26 mouse cellular contexts compared by ENCODE assay signal in the genomic region with DNA sequence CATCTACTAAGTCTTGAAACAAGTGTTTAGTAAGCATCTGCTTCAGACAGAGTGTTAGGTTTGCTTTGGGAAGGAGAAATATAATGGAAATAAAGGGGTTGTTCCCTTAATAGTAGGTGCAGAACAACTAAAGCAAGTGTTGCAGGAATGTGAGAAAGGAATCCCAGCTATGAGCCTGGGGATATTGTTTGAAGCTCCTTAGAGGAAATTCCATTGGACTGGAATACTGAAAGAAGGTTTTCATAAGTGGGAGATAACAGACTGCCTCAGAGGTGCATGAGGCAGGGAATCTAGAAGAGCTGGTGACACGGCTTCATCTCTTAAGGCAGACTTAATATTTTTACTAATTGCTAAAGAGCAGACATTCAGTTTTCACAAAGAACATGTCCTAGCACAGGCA.
A peak's percentile ranks its signal among the peaks of the same experiment; 100 is the strongest.
DNase-seq lines count a peak whose midpoint lies in the region; ATAC-seq and TF ChIP-seq lines count a peak whose summit lies in the region.
"Had no signal": no experiment of that assay in that cellular context is flagged by ENCODE, and none has a peak within 500 bp of the region (broad histone marks: within the 10 kb centered on the region; RNA-seq: fewer than 3 reads in every experiment).

No protein-coding gene starts in this region.

- H3K4me1 ChIP-seq in lung, embryonic 16.5 days (replicated peaks; ENCODE audit: control insufficient read depth, insufficient read depth, low read length): no peaks in the 10 kb centered on the region
- no peaks in the 10 kb centered on the region for H3K4me1 ChIP-seq in lung, adult 2 months (ENCODE audit: control insufficient read depth, insufficient read depth, low read length)
- no peaks in the 10 kb centered on the region for H3K4me1 ChIP-seq in forebrain, embryonic 16.5 days (replicated peaks; ENCODE audit: control insufficient read depth, insufficient read depth, low read length)
- H3K4me1 ChIP-seq: embryonic facial prominence, embryonic 13.5 days; forebrain, embryonic 12.5 days; forebrain, embryonic 15.5 days; hindbrain, embryonic 10.5 days; hindbrain, embryonic 13.5 days had no signal

- CTCF ChIA-PET in Patski (lab: Charles Lee): no interaction called here

- POLR2A ChIA-PET in Patski (lab: Charles Lee): no interaction called here

- in situ Hi-C loops in Patski (cut with MboI; ENCODE audit: low pct_unique_long_range_greater_than_20kb): no loop called here

- no peak for TF ChIP-seq POLR2A in lung, adult 2 months (IDR thresholded peaks at IDR 0.05; ENCODE audit: borderline replicate concordance, extremely low read depth, low read depth, low read length)

- no peak overlapping the region for H3K9ac ChIP-seq in lung, embryonic 16.5 days (ENCODE audit: low read length)
- no peak overlapping the region for H3K9ac ChIP-seq in forebrain, embryonic 16.5 days (replicated peaks; ENCODE audit: low read depth, low read length)
- H3K9ac ChIP-seq: embryonic facial prominence, embryonic 13.5 days; forebrain, embryonic 12.5 days; forebrain, embryonic 15.5 days; hindbrain, embryonic 13.5 days had no signal

- no peaks in the 10 kb centered on the region for H3K9me3 ChIP-seq in lung, embryonic 16.5 days (ENCODE audit: control insufficient read depth, low read length)
- H3K9me3 ChIP-seq in forebrain, embryonic 16.5 days (ENCODE audit: control insufficient read depth, low read length): no peaks in the 10 kb centered on the region
- H3K9me3 ChIP-seq: embryonic facial prominence, embryonic 10.5 days; embryonic facial prominence, embryonic 13.5 days; forebrain, embryonic 12.5 days; forebrain, embryonic 15.5 days; heart, embryonic 10.5 days; hindbrain, embryonic 10.5 days; hindbrain, embryonic 13.5 days had no signal

- peak; percentile 64; the same call in 1 of the 2 replicates for ATAC-seq in lung, embryonic 16.5 days (ENCODE audit: low read depth)
- peak; percentile 69 for ATAC-seq in Patski
- ATAC-seq in forebrain, embryonic 16.5 days: no peak
- ATAC-seq: forebrain, embryonic 15.5 days; hindbrain, embryonic 16.5 days had no signal

- H3K4me2 ChIP-seq in lung, embryonic 16.5 days (ENCODE audit: low read depth, low read length): no peak overlapping the region
- H3K4me2 ChIP-seq in forebrain, embryonic 16.5 days (ENCODE audit: low read length): no peak overlapping the region
- H3K4me2 ChIP-seq: embryonic facial prominence, embryonic 13.5 days; forebrain, embryonic 12.5 days; forebrain, embryonic 15.5 days; hindbrain, embryonic 13.5 days had no signal

- 32% methylated on average over 1 of the region's 1 CpGs for WGBS in lung, embryonic 16.5 days
- WGBS in lung, adult 2 months: 58% methylated on average over 1 of the region's 1 CpGs
- 59% methylated on average over 1 of the region's 1 CpGs for WGBS in forebrain, embryonic 16.5 days

- no peak overlapping the region for H3K27ac ChIP-seq in lung, embryonic 16.5 days (ENCODE audit: low read length)
- H3K27ac ChIP-seq in forebrain, embryonic 16.5 days (ENCODE audit: low read length): no peak overlapping the region
- H3K27ac ChIP-seq: embryonic facial prominence, embryonic 10.5 days; embryonic facial prominence, embryonic 13.5 days; forebrain, embryonic 12.5 days; forebrain, embryonic 15.5 days; heart, adult 2 months; heart, embryonic 10.5 days; hindbrain, embryonic 10.5 days; hindbrain, embryonic 13.5 days had no signal

- H3K27me3 ChIP-seq in lung, embryonic 16.5 days (ENCODE audit: control insufficient read depth, insufficient read depth, low read depth, low read length): no peaks in the 10 kb centered on the region
- no peaks in the 10 kb centered on the region for H3K27me3 ChIP-seq in Patski
- no peaks in the 10 kb centered on the region for H3K27me3 ChIP-seq in forebrain, embryonic 16.5 days (replicated peaks; ENCODE audit: control insufficient read depth, insufficient read depth, low read length)
- H3K27me3 ChIP-seq: embryonic facial prominence, embryonic 13.5 days; forebrain, embryonic 12.5 days; forebrain, embryonic 15.5 days; hindbrain, embryonic 13.5 days had no signal

- no peak for DNase-seq in lung, adult 2 months
- DNase-seq in lung, postnatal 36 days: peak; percentile 10
- DNase-seq in lung, postnatal 10 days: no peak
- no peak for DNase-seq in Patski (ENCODE audit: low read depth, low spot score)
- DNase-seq: adrenal gland, adult 2 months; adrenal gland, postnatal 14 days; cerebellum, adult 11-12 months; cerebellum, adult 8-10 months; cerebellum, postnatal 10 days; cerebellum, postnatal 36 days; embryo, embryonic 11 days; gastrocnemius, postnatal 10 days; gastrocnemius, postnatal 36 days; heart, adult 2 months; heart, postnatal 36 days had no signal

- H3K36me3 ChIP-seq in lung, embryonic 16.5 days (ENCODE audit: control insufficient read depth, insufficient read depth, low read length): no peaks in the 10 kb centered on the region
- no peaks in the 10 kb centered on the region for H3K36me3 ChIP-seq in forebrain, embryonic 16.5 days (ENCODE audit: control insufficient read depth, insufficient read depth)
- H3K36me3 ChIP-seq: embryonic facial prominence, embryonic 10.5 days; embryonic facial prominence, embryonic 13.5 days; forebrain, embryonic 12.5 days; forebrain, embryonic 15.5 days; heart, embryonic 10.5 days; hindbrain, embryonic 10.5 days; hindbrain, embryonic 13.5 days had no signal

- no peak overlapping the region for H3K4me3 ChIP-seq in lung, embryonic 16.5 days (ENCODE audit: low read length)
- H3K4me3 ChIP-seq in lung, adult 2 months (replicated peaks; ENCODE audit: extremely low read depth, low read depth, low read length): no peak overlapping the region
- H3K4me3 ChIP-seq in forebrain, embryonic 16.5 days (replicated peaks; ENCODE audit: low read length): no peak overlapping the region
- H3K4me3 ChIP-seq: embryonic facial prominence, embryonic 10.5 days; embryonic facial prominence, embryonic 13.5 days; erythroblast, embryonic 14.5 days; forebrain, embryonic 12.5 days; forebrain, embryonic 15.5 days; heart, adult 2 months; heart, embryonic 10.5 days; hindbrain, embryonic 10.5 days; hindbrain, embryonic 13.5 days had no signal

- TF ChIP-seq CTCF in lung, adult 2 months (IDR thresholded peaks at IDR 0.05; ENCODE audit: insufficient read depth, low read length): no peak
- TF ChIP-seq CTCF in Patski (IDR thresholded peaks at IDR 0.05): no peak
